Mouse (Mus musculus) heart, embryonic 15.5 days (tissue): ENCODE measurements around the gene Rab3d. TPM values are rescaled to one million over a fixed set of nuclear protein-coding genes. Genes with fewer than 3 reads are reported as not detected.
A peak's percentile ranks its signal among the peaks of the same experiment; 100 is the strongest.
"Not testable (repeated sequence)": the region's sequence is repeated elsewhere in the genome, so short reads cannot be mapped to it uniquely, and the experiment has no call there.

Experiments
- ATAC-seq: fragments of 200-750 bp; cut with Nextera tagmentation; replicated peaks from 2 replicates; pipeline ENCODE4 v1.8.0; 2017; ENCODE audit warnings: low read depth, moderate TSS enrichment; ENCODE audit not compliant: insufficient number of reproducible peaks, insufficient read depth, low FRiP score
- H3K27ac ChIP-seq: fragments of 300-500 bp; sonication (generic); 2 replicates; pipeline ENCODE4 v1.5.1; 2015; ENCODE audit warnings: mild to moderate bottlenecking, inconsistent platforms
- H3K27me3 ChIP-seq: fragments of 300-500 bp; sonication (generic); 2 replicates; pipeline ENCODE4 v1.6.1; 2015; ENCODE audit warnings: inconsistent platforms
- H3K36me3 ChIP-seq: fragments of 300-500 bp; sonication (generic); 2 replicates; pipeline ENCODE4 v1.6.1; 2015; ENCODE audit warnings: mild to moderate bottlenecking, inconsistent platforms
- H3K4me1 ChIP-seq: fragments of 300-500 bp; sonication (generic); replicated peaks from 2 replicates; pipeline ENCODE4 v1.6.1; 2015; ENCODE audit warnings: inconsistent platforms
- H3K4me2 ChIP-seq: fragments of 300-500 bp; sonication (generic); 2 replicates; pipeline ENCODE4 v1.6.1; 2015; ENCODE audit warnings: inconsistent platforms, mild to moderate bottlenecking, moderate library complexity
- H3K4me3 ChIP-seq: fragments of 300-500 bp; sonication (generic); 2 replicates; pipeline ENCODE4 v1.5.1; 2015; ENCODE audit warnings: mild to moderate bottlenecking, inconsistent platforms
- H3K9ac ChIP-seq: fragments of 300-500 bp; sonication (generic); 2 replicates; pipeline ENCODE4 v1.6.1; 2015; ENCODE audit warnings: mild to moderate bottlenecking, inconsistent platforms
- H3K9me3 ChIP-seq: fragments of 300-500 bp; sonication (generic); replicated peaks from 2 replicates; pipeline ENCODE4 v1.6.1; 2016; ENCODE audit warnings: inconsistent platforms
- WGBS: fragments of 180-500 bp; shearing (Covaris S2); methylation state at CpG from one replicate; pipeline ENCODE4 v1.1.7; 2015; ENCODE audit warnings: mixed read lengths; 5-methylcytosine and 5-hydroxymethylcytosine counted together
- polyA plus RNA-seq: library from polyadenylated mRNA; unstranded; fragments of >200 nt; fragmentation: Nextera tagmentation; extraction: Ambion mirVana; gene quantifications from 2 replicates; pipeline ENCODE4 v1.2.1, GENCODE M21; 2015

The Rab3d gene
- polyA plus RNA-seq, 1 experiment from 2014 or later = 9.7 TPM

DNA sequence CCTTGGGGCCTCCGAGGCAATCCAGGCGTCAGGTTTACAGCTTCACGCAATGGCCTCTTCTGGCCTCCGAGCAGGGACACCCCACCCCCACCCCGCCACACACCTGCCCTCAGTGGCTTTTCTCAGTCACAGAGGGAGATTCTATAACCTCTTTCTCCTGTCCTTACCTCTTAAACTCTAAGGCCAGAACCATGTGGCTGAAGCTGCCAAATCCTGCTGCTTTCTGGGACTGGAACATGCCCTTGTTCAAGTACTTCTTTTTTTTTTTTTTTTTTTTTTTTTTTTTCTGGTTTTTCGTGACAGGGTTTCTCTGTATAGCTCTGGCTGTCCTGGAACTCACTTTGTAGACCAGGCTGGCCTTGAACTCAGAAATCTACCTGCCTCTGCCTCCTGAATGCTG is 57.6 kb downstream of the Rab3d start:
- H3K27me3 ChIP-seq, ATAC-seq, H3K36me3 ChIP-seq, H3K27ac ChIP-seq, H3K4me1 ChIP-seq, H3K9ac ChIP-seq, H3K4me3 ChIP-seq, H3K4me2 ChIP-seq, H3K9me3 ChIP-seq: not testable (repeated sequence)
- 67% methylated on average over 6 of the region's 6 CpGs for WGBS

- no peaks in the 10 kb centered on the region for H3K36me3 ChIP-seq
- H3K4me1 ChIP-seq = peaks cover 5% of the 10 kb centered on the region; the same call in 1 of the 2 replicates
- H3K27me3 ChIP-seq = no peaks in the 10 kb centered on the region
- H3K9ac ChIP-seq = no peak overlapping the region
- 79% methylated on average over 3 of the region's 3 CpGs for WGBS
- ATAC-seq = no peak
- H3K9me3 ChIP-seq = no peaks in the 10 kb centered on the region; the same call in 1 of the 2 replicates
- H3K4me3 ChIP-seq = no peak overlapping the region
- no peak overlapping the region for H3K27ac ChIP-seq
- H3K4me2 ChIP-seq = no peak overlapping the region
Observed at GRCm38 (mm10) chr9:21859606-21860005, 58.4 kb downstream of the Rab3d start.

DNA sequence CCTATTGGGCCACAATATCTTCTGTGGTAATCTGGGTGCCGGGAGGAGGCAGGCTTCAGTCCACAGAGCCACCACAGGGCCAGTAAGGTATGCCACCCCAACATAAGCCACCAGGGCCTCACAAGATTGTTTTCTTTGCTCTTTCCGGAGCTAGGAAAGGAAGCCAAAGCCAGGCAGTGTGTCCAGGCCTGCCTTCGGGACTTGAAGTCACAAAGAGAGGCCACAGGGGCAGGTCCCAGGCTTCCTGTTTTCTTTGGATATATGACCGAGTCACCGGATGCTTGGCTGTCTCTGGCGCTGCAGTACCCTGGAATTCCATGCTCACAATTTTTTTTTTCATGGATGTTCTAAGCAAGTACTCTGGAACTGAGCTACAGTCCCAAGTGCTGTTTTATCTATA is 59.9 kb downstream of the Rab3d start:
- 38% methylated on average over 6 of the region's 6 CpGs for WGBS
- Histone ChIP-seq H3K4me1 (peaks cover 5% of the 10 kb centered on the region; the same call in 1 of the 2 replicates), H3K4me3 (no peak overlapping the region), H3K36me3 (no peaks in the 10 kb centered on the region), H3K27ac (peak overlapping the region; percentile 78), H3K4me2 (no peak overlapping the region), H3K9me3 (no peaks in the 10 kb centered on the region; the same call in 1 of the 2 replicates), H3K27me3 (no peaks in the 10 kb centered on the region), H3K9ac (no peak overlapping the region)
- ATAC-seq = peak; percentile 82

- H3K9me3 ChIP-seq = no peaks in the 10 kb centered on the region; the same call in 1 of the 2 replicates
- no peaks in the 10 kb centered on the region for H3K36me3 ChIP-seq
- H3K4me2 ChIP-seq = no peak overlapping the region
- H3K27me3 ChIP-seq = no peaks in the 10 kb centered on the region
- WGBS = 54% methylated on average over 2 of the region's 2 CpGs
- no peak overlapping the region for H3K4me3 ChIP-seq
- peak overlapping the region; percentile 78 for H3K27ac ChIP-seq
- no peak overlapping the region for H3K9ac ChIP-seq
- no peak for ATAC-seq
- H3K4me1 ChIP-seq = peaks cover 10% of the 10 kb centered on the region
Observed at GRCm38 (mm10) chr9:21857501-21857900, 60.5 kb downstream of the Rab3d start.

Other genes with a start within 250 kb of the Rab3d start
- gene Ldlr, start 194.7 kb downstream of the Rab3d start, polyA plus RNA-seq = 12.9 and 25.0 TPM in 2 replicates
- gene Spc24, start 157.9 kb downstream of the Rab3d start, polyA plus RNA-seq = 69.6 and 88.1 TPM in 2 replicates
- 20.0 and 26.3 TPM in 2 replicates for gene Kank2, start 119.4 kb downstream of the Rab3d start, polyA plus RNA-seq
- gene Angptl8, start 82.7 kb downstream of the Rab3d start, polyA plus RNA-seq = 1.2 and 2.1 TPM in 2 replicates
- 38.3 and 54.7 TPM in 2 replicates for gene Dock6, start 65.6 kb downstream of the Rab3d start, polyA plus RNA-seq
- gene Ccdc159, start 9.3 kb upstream of the Rab3d start, polyA plus RNA-seq = 2.7 and 3.5 TPM in 2 replicates
- gene Tmem205, start 9.4 kb upstream of the Rab3d start, polyA plus RNA-seq = 36.9 and 44.9 TPM in 2 replicates
- gene Plppr2, start 18.8 kb upstream of the Rab3d start, polyA plus RNA-seq = 3.2 and 5.7 TPM in 2 replicates
- 4.4 and 5.2 TPM in 2 replicates for gene Swsap1, start 37.6 kb upstream of the Rab3d start, polyA plus RNA-seq
- 2.9 and 4.7 TPM in 2 replicates for gene Epor, start 45.3 kb upstream of the Rab3d start, polyA plus RNA-seq
- 1.8 and 3.0 TPM in 2 replicates for gene Rgl3, start 71.3 kb upstream of the Rab3d start, polyA plus RNA-seq
- 0.35 and 0.77 TPM in 2 replicates for gene Ccdc151, start 84.4 kb upstream of the Rab3d start, polyA plus RNA-seq
- gene Prkcsh, start 84.6 kb upstream of the Rab3d start, polyA plus RNA-seq = 60.3 and 83.6 TPM in 2 replicates
- gene Elavl3, start 133.8 kb upstream of the Rab3d start, polyA plus RNA-seq = 0.14 and 1.0 TPM in 2 replicates
- not detected in 2 replicates for gene Gm49318, start 153.1 kb upstream of the Rab3d start, polyA plus RNA-seq
- gene Zfp653, start 153.2 kb upstream of the Rab3d start, polyA plus RNA-seq = 8.5 and 11.3 TPM in 2 replicates
- 55.0 and 62.4 TPM in 2 replicates for gene Ecsit, start 167.2 kb upstream of the Rab3d start, polyA plus RNA-seq
- 145 and 157 TPM in 2 replicates for gene Cnn1, start 181.0 kb upstream of the Rab3d start, polyA plus RNA-seq
- gene Elof1, start 199.0 kb upstream of the Rab3d start, polyA plus RNA-seq = 96.9 and 115 TPM in 2 replicates
- gene Acp5, start 217.5 kb upstream of the Rab3d start, polyA plus RNA-seq = 3.0 and 10.3 TPM in 2 replicates
- 48.6 and 49.2 TPM in 2 replicates for gene Pigyl, start 238.7 kb upstream of the Rab3d start, polyA plus RNA-seq